ENCODE assay signal across 9 mouse cellular contexts in the genomic region with DNA sequence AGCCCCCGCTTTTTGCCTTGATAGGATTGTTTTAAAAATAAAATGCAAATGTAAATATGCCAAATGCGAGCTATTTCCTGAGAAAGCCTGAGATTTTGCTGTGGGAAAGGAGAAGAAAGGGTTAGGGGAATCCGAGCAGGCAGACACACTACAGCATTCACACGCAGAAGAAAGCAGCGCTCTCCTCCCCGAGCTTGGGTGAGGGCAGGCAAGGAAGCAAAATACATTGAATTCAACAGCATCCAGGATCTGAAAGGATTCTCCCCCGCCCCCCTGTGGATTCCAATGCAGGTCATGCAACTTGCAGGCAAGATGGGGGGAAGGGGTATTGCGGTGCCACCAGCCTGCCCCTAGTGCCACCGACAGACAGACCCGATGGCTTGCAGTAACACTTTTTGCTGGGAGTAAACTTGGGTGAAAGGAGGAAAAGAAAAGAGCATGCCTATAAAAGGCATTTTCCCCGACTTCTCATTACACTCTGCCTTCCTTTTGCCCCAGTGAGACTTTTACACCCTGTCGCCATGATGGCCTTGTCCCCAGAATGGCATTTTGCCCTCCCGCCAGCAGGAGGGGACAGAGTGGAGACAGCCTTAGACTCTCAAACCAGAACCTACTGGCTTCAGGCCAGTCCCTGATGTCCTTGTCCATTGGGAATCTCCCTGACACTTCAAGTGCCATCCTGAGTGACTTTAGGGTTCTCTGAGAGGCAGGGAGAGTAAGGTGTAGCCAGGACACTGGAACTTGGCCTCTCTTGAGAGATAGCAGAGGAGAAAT.
DNase-seq lines count a peak whose midpoint lies in the region; ATAC-seq and TF ChIP-seq lines count a peak whose summit lies in the region.
"Had no signal": no experiment of that assay in that cellular context is flagged by ENCODE, and none has a peak within 500 bp of the region (broad histone marks: within the 10 kb centered on the region; RNA-seq: fewer than 3 reads in every experiment).

No protein-coding gene starts in this region.

- TF ChIP-seq CTCF in kidney, postnatal 0 days (IDR thresholded peaks at IDR 0.05; ENCODE audit: low read depth): peak; percentile 48
- peak; percentile 59 for TF ChIP-seq CTCF in stomach, postnatal 0 days (IDR thresholded peaks at IDR 0.05; ENCODE audit: low read depth)

- H3K9me3 ChIP-seq in kidney, postnatal 0 days (replicated peaks; ENCODE audit: low read length): no peaks in the 10 kb centered on the region
- H3K9me3 ChIP-seq in forebrain, embryonic 15.5 days: no peaks in the 10 kb centered on the region
- no peaks in the 10 kb centered on the region for H3K9me3 ChIP-seq in limb, embryonic 15.5 days
- H3K9me3 ChIP-seq in stomach, postnatal 0 days (ENCODE audit: control insufficient read depth, low read length): no peaks in the 10 kb centered on the region
- H3K9me3 ChIP-seq: liver, embryonic 13.5 days had no signal

- H3K27me3 ChIP-seq in kidney, postnatal 0 days (ENCODE audit: insufficient read depth, low read length): peaks cover 42% of the 10 kb centered on the region
- H3K27me3 ChIP-seq in forebrain, embryonic 15.5 days: no peaks in the 10 kb centered on the region
- H3K27me3 ChIP-seq in limb, embryonic 15.5 days: peaks cover 98% of the 10 kb centered on the region
- peaks cover 12% of the 10 kb centered on the region; the same call in 1 of the 2 replicates for H3K27me3 ChIP-seq in stomach, postnatal 0 days (ENCODE audit: control insufficient read depth, insufficient read depth, low read length)

- peak overlapping the region; percentile 83 for H3K4me2 ChIP-seq in kidney, postnatal 0 days (ENCODE audit: low read length)
- peak overlapping the region; percentile 68 for H3K4me2 ChIP-seq in forebrain, embryonic 15.5 days (replicated peaks)
- H3K4me2 ChIP-seq in limb, embryonic 15.5 days: peak overlapping the region; percentile 76; the same call in 1 of the 2 replicates
- H3K4me2 ChIP-seq in stomach, postnatal 0 days (replicated peaks; ENCODE audit: low read depth): peak overlapping the region; percentile 69

- H3K27ac ChIP-seq in kidney, postnatal 0 days: no peak overlapping the region
- no peak overlapping the region for H3K27ac ChIP-seq in brown adipose tissue, adult 24 weeks (replicated peaks; ENCODE audit: low read depth, low read length)
- H3K27ac ChIP-seq in forebrain, embryonic 15.5 days (replicated peaks): peak overlapping the region; percentile 96
- no peak overlapping the region for H3K27ac ChIP-seq in limb, embryonic 15.5 days
- H3K27ac ChIP-seq in stomach, postnatal 0 days (replicated peaks): no peak overlapping the region
- H3K27ac ChIP-seq: liver, embryonic 13.5 days had no signal

- ATAC-seq in kidney, postnatal 0 days (replicated peaks; ENCODE audit: low FRiP score, low read depth): no peak
- no peak for ATAC-seq in forebrain, embryonic 15.5 days (replicated peaks)
- no peak for ATAC-seq in limb, embryonic 15.5 days (ENCODE audit: insufficient number of reproducible peaks, low FRiP score, low TSS enrichment, low read depth)
- no peak for ATAC-seq in stomach, postnatal 0 days (ENCODE audit: low FRiP score, low TSS enrichment)
- ATAC-seq in megakaryocyte-erythroid progenitor cell, adult 5-6 weeks (replicated peaks; ENCODE audit: low FRiP score, low TSS enrichment, poor library complexity, severe bottlenecking): no peak

- no peaks in the 10 kb centered on the region for H3K36me3 ChIP-seq in kidney, postnatal 0 days (ENCODE audit: insufficient read depth, low read length)
- no peaks in the 10 kb centered on the region for H3K36me3 ChIP-seq in forebrain, embryonic 15.5 days
- no peaks in the 10 kb centered on the region for H3K36me3 ChIP-seq in limb, embryonic 15.5 days
- H3K36me3 ChIP-seq in stomach, postnatal 0 days (ENCODE audit: control insufficient read depth, insufficient read depth, low read length): no peaks in the 10 kb centered on the region
- H3K36me3 ChIP-seq: liver, embryonic 13.5 days had no signal

- H3K4me1 ChIP-seq in kidney, postnatal 0 days (replicated peaks; ENCODE audit: insufficient read depth, low read length): peaks cover 4% of the 10 kb centered on the region; the same call in 1 of the 2 replicates
- H3K4me1 ChIP-seq in brown adipose tissue, adult 24 weeks (ENCODE audit: control insufficient read depth, insufficient read depth, insufficient read length, low read length): peaks cover 3% of the 10 kb centered on the region
- H3K4me1 ChIP-seq in forebrain, embryonic 15.5 days: peaks cover 34% of the 10 kb centered on the region
- H3K4me1 ChIP-seq in limb, embryonic 15.5 days: peaks cover 23% of the 10 kb centered on the region
- 0 out of 2 replicates have a peak, but pooled peaks cover 3% of the 10 kb centered on the region for H3K4me1 ChIP-seq in stomach, postnatal 0 days (replicated peaks; ENCODE audit: control insufficient read depth, insufficient read depth)
- H3K4me1 ChIP-seq: liver, embryonic 13.5 days had no signal

- no peak for TF ChIP-seq EP300 in stomach, postnatal 0 days (optimal IDR thresholded peaks at IDR 0.05)

- peak; percentile 43 for DNase-seq in kidney, postnatal 0 days (ENCODE audit: low spot score)
- DNase-seq in kidney, adult 8-10 months: no peak
- DNase-seq in CD8-positive naive resting alpha-beta T cell, adult 2 months (ENCODE audit: low read depth in 2 of 2, low spot score in 2 of 2): peak; percentile 32 to 35
- peak; percentile 22 for DNase-seq in stomach, postnatal 0 days (ENCODE audit: low spot score)
- DNase-seq: liver, embryonic 13.5 days had no signal

- WGBS in kidney, postnatal 0 days: 5% methylated on average over 13 of the region's 13 CpGs
- 1% methylated on average over 13 of the region's 13 CpGs for WGBS in forebrain, embryonic 15.5 days
- WGBS in limb, embryonic 15.5 days: 2% methylated on average over 13 of the region's 13 CpGs
- WGBS in stomach, postnatal 0 days: 8% methylated on average over 13 of the region's 13 CpGs

- H3K9ac ChIP-seq in kidney, postnatal 0 days (ENCODE audit: low read depth, low read length): no peak overlapping the region
- peak overlapping the region; percentile 84 for H3K9ac ChIP-seq in forebrain, embryonic 15.5 days (replicated peaks)
- H3K9ac ChIP-seq in limb, embryonic 15.5 days: no peak overlapping the region
- H3K9ac ChIP-seq in stomach, postnatal 0 days (ENCODE audit: low read length): peak overlapping the region; percentile 52; the same call in 1 of the 2 replicates
- H3K9ac ChIP-seq: liver, embryonic 13.5 days had no signal

- peak overlapping the region; percentile 46; the same call in 1 of the 2 replicates for H3K4me3 ChIP-seq in kidney, postnatal 0 days (replicated peaks; ENCODE audit: low read depth, low read length)
- peak overlapping the region; percentile 68 for H3K4me3 ChIP-seq in brown adipose tissue, adult 24 weeks (ENCODE audit: insufficient read depth, low read depth, low read length)
- peak overlapping the region; percentile 65 for H3K4me3 ChIP-seq in forebrain, embryonic 15.5 days
- peak overlapping the region; percentile 45 for H3K4me3 ChIP-seq in limb, embryonic 15.5 days
- H3K4me3 ChIP-seq in stomach, postnatal 0 days (ENCODE audit: low read depth, low read length): peak overlapping the region; percentile 40

Comparison
In these comparisons a context has a peak if more than half of its experiments do, and no peak if none do; other contexts are left out.
1. DNase-seq: peak in kidney, postnatal 0 days (single experiment), CD8-positive naive resting alpha-beta T cell, adult 2 months (2 of 2) and stomach, postnatal 0 days (single experiment); none in kidney, adult 8-10 months (0 of 2).
2. H3K9ac ChIP-seq: peak in forebrain, embryonic 15.5 days (single experiment) and stomach, postnatal 0 days (single experiment); none in kidney, postnatal 0 days (single experiment) and limb, embryonic 15.5 days (single experiment).
3. Peak in every context shown above with its lines, with median percentiles within 50 percentile points of each other: H3K4me2 ChIP-seq and H3K4me3 ChIP-seq.